Mouse (Mus musculus) midbrain, embryonic 11.5 days (tissue): ENCODE measurements at regions not wholly inside any gene's neighbourhood (a gene's known extent, or its start where the extent isn't known, plus 50 kb on each side); places are given as distances from the start of the nearest gene placed in this dataset.

ENCODE experiments used
- ATAC-seq: fragments of 200-750 bp; cut with Nextera tagmentation; 2 replicates; pipeline ENCODE4 v1.8.0; 2017; ENCODE audit warnings: moderate TSS enrichment, moderate library complexity; ENCODE audit not compliant: low FRiP score
- DNase-seq: peaks from one replicate; pipeline ENCODE4 v3.0.0; 2015; ENCODE audit warnings: low spot score; ENCODE audit errors: missing footprints
- H3K27ac ChIP-seq: fragments of 300-500 bp; sonication (generic); 2 replicates; pipeline ENCODE4 v1.5.1; 2014; ENCODE audit warnings: low read depth, low read length
- H3K27me3 ChIP-seq: fragments of 300-500 bp; sonication (generic); 2 replicates; pipeline ENCODE4 v1.6.1; 2014; ENCODE audit warnings: mild to moderate bottlenecking, low read length, moderate library complexity, mixed read lengths; ENCODE audit not compliant: control insufficient read depth, insufficient read depth
- H3K36me3 ChIP-seq: fragments of 300-500 bp; sonication (generic); 2 replicates; pipeline ENCODE4 v1.6.1; 2014; ENCODE audit warnings: mild to moderate bottlenecking, low read length, moderate library complexity, mixed read lengths; ENCODE audit not compliant: control insufficient read depth, insufficient read depth
- H3K4me1 ChIP-seq: fragments of 300-500 bp; sonication (generic); 2 replicates; pipeline ENCODE4 v1.6.1; 2014; ENCODE audit warnings: low read length; ENCODE audit not compliant: control insufficient read depth, insufficient read depth
- H3K4me2 ChIP-seq: fragments of 300-500 bp; sonication (generic); 2 replicates; pipeline ENCODE4 v1.6.1; 2014; ENCODE audit warnings: mild to moderate bottlenecking, moderate library complexity
- H3K4me3 ChIP-seq: fragments of 300-500 bp; sonication (generic); 2 replicates; pipeline ENCODE4 v1.5.1; 2014; ENCODE audit warnings: low read depth, low read length
- H3K9ac ChIP-seq: fragments of 300-500 bp; sonication (generic); 2 replicates; pipeline ENCODE4 v1.6.1; 2014; ENCODE audit warnings: low read length
- H3K9me3 ChIP-seq: fragments of 300-500 bp; sonication (generic); 2 replicates; pipeline ENCODE4 v1.6.1; 2016; ENCODE audit warnings: low read length; ENCODE audit not compliant: control insufficient read depth
- WGBS: fragments of 180-500 bp; shearing (Covaris S2); extraction: QIAGEN DNeasy Blood & Tissue Kit; methylation state at CpG from one replicate; pipeline ENCODE4 v1.1.7; 2014; 5-methylcytosine and 5-hydroxymethylcytosine counted together

DNA sequence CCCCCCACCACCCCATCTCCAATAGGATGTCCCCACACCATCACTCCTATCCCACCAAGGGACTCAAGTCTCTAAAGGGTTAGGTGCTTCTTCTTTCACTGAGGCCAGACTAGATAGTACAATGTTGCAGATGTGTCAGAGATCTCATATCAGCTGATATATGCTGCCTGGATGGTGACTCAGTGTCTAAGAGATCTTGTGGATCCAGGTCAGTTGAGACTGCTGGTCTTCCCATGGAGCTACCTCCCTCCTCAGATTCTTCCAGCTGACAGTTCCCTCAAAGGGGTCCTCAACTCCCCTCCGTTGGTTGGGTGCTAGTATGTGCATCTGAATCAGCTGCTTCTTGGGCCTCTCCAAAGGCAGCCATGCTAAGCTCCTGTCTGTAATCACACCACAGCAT lies 580.7 kb upstream of the Pcdh10 start:
- H3K9ac ChIP-seq: no peak overlapping the region
- no peaks in the 10 kb centered on the region for H3K4me1 ChIP-seq
- DNase-seq (peak; percentile 81), ATAC-seq (no peak)
- 77% methylated on average over 1 of the region's 1 CpGs for WGBS
- no peak overlapping the region for H3K4me2 ChIP-seq
- H3K4me3 ChIP-seq: no peak overlapping the region
- no peaks in the 10 kb centered on the region for H3K9me3 ChIP-seq
- H3K27me3 ChIP-seq: no peaks in the 10 kb centered on the region
- H3K27ac ChIP-seq: no peak overlapping the region
- no peaks in the 10 kb centered on the region for H3K36me3 ChIP-seq

DNA sequence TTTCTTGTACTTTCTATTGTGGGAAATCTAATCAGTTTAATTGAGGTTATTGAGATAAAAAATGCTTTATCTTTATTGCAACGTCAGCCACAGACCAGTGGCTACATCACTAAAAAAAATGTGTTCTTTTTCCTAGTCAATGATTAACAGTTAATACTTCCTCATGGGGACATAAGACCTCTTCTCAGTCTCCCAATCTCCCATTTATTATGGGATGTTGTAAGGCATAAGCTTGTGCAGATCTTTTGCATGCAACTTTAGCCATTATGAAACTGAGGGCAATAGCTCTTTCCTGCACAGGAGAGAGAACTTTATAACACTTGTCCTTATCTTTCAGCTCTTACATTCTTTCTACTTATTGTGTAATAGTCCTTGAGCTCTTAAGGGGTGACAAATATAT lies 558.8 kb upstream of the Pcdh10 start:
- 85% methylated on average over 1 of the region's 1 CpGs for WGBS

More for the DNA sequence above, 558.8 kb upstream of the Pcdh10 start:
- H3K27ac ChIP-seq: no peak overlapping the region
- H3K9me3 ChIP-seq: no peaks in the 10 kb centered on the region
- no peaks in the 10 kb centered on the region for H3K36me3 ChIP-seq
- H3K9ac ChIP-seq: no peak overlapping the region
- no peak for ATAC-seq
- no peak overlapping the region for H3K4me3 ChIP-seq
- no peak overlapping the region for H3K4me2 ChIP-seq
- no peak for DNase-seq
- no peaks in the 10 kb centered on the region for H3K4me1 ChIP-seq
- H3K27me3 ChIP-seq: no peaks in the 10 kb centered on the region
